Mouse (Mus musculus) adrenal gland, adult 2 months (tissue): ENCODE measurements around the gene Trdn. TPM values are rescaled to one million over a fixed set of nuclear protein-coding genes. Genes with fewer than 3 reads are reported as not detected.

Source experiments
- DNase-seq: peaks from one replicate; pipeline ENCODE4 v3.0.0; 2021
- polyA plus RNA-seq: library from polyadenylated mRNA; depleted of rRNA; stranded (reverse); fragments of >200 nt; gene quantifications from 2 replicates; pipeline ENCODE4 v1.2.3, GENCODE M21; 2012; rRNA removed
- total RNA-seq, 2 experiments: library from RNA; stranded (reverse); gene quantifications; 2 replicates each; pipeline ENCODE4 v1.2.3; 2021

The Trdn gene
- total and polyA plus RNA-seq, 3 experiments, result not detected

- no peak for DNase-seq
Observed at GRCm38 (mm10) chr10:33370534-33370933, 290.2 kb downstream of the Trdn start.

- no peak for DNase-seq
Observed at GRCm38 (mm10) chr10:33375474-33376029, 295.2 kb downstream of the Trdn start.

Other genes starting within 250 kb of the Trdn start
- under 1 TPM; 0.09 to 0.21 TPM for gene Nkain2, start 190.1 kb upstream of the Trdn start, total RNA-seq
- gene Nkain2, start 190.1 kb upstream of the Trdn start, polyA plus RNA-seq, result 0.04 and 0.32 TPM in 2 replicates